Mouse (Mus musculus) neural tube, embryonic 15.5 days (tissue): ENCODE results near the gene Galnt10. TPM values are rescaled to one million over a fixed set of nuclear protein-coding genes. Genes with fewer than 3 reads are reported as not detected.

Experiments used
- ATAC-seq: fragments of 200-750 bp; cut with Nextera tagmentation; 2 replicates; pipeline ENCODE4 v1.8.0; 2017; ENCODE audit warnings: mild to moderate bottlenecking, moderate TSS enrichment, moderate library complexity; ENCODE audit not compliant: low FRiP score
- H3K27ac ChIP-seq: fragments of 300-500 bp; sonication (generic); replicated peaks from 2 replicates; pipeline ENCODE4 v1.5.1; 2015; ENCODE audit warnings: mild to moderate bottlenecking, inconsistent platforms
- H3K27me3 ChIP-seq: fragments of 300-500 bp; sonication (generic); replicated peaks from 2 replicates; pipeline ENCODE4 v1.6.1; 2015; ENCODE audit warnings: inconsistent platforms
- H3K36me3 ChIP-seq: fragments of 300-500 bp; sonication (generic); 2 replicates; pipeline ENCODE4 v1.6.1; 2015; ENCODE audit warnings: inconsistent platforms
- H3K4me1 ChIP-seq: fragments of 300-500 bp; sonication (generic); 2 replicates; pipeline ENCODE4 v1.6.1; 2015; ENCODE audit warnings: inconsistent platforms
- H3K4me2 ChIP-seq: fragments of 300-500 bp; sonication (generic); 2 replicates; pipeline ENCODE4 v1.6.1; 2015; ENCODE audit warnings: inconsistent platforms, mild to moderate bottlenecking, moderate library complexity
- H3K4me3 ChIP-seq: fragments of 300-500 bp; sonication (generic); replicated peaks from 2 replicates; pipeline ENCODE4 v1.5.1; 2015; ENCODE audit warnings: mild to moderate bottlenecking, inconsistent platforms
- H3K9ac ChIP-seq: fragments of 300-500 bp; sonication (generic); replicated peaks from 2 replicates; pipeline ENCODE4 v1.6.1; 2015; ENCODE audit warnings: mild to moderate bottlenecking, inconsistent platforms
- H3K9me3 ChIP-seq: fragments of 300-500 bp; sonication (generic); replicated peaks from 2 replicates; pipeline ENCODE4 v1.6.1; 2016; ENCODE audit warnings: inconsistent platforms
- WGBS: fragments of 180-500 bp; shearing (Covaris S2); methylation state at CpG from one replicate; pipeline ENCODE4 v1.1.7; 2015; ENCODE audit warnings: mixed read lengths; 5-methylcytosine and 5-hydroxymethylcytosine counted together
- polyA plus RNA-seq: library from polyadenylated mRNA; unstranded; fragments of >200 nt; fragmentation: Nextera tagmentation; extraction: Ambion mirVana; gene quantifications from 2 replicates; pipeline ENCODE4 v1.2.1, GENCODE M21; 2015

Galnt10 gene
- polyA plus RNA-seq: 11.7 and 12.7 TPM in 2 replicates

DNA sequence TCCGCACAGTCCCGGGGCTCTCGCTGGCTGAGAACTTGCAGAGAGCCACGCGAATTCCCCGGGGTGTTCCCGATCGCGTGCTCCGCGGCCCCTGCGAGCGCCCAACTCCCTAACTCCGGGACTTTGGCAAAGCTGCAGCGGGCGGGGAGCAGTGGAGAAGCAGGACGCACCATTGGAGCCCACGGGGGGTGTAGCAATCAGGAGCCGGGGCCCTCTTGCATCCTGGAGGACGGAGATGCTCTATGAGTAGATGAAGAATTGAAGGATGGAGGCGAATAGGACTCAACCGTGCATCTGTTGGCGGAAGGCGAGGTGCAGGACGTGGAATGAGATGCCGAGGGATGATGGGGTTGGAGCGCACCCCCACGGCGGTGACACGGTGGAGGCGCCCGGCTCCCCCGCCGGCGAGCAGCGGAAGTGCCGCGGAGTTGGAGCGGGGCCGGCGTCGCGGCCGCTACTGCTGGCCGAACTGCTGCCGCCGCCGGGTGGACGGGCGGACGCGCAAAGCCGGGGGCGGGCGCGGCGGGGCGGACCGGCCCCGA lies at the start of gene Galnt10:
TSS of gene Galnt10 (plus strand) at position 425 of the 542 bp plus-strand sequence.
- peak within 1 kb of the TSS; percentile 97 for H3K4me2 ChIP-seq
- H3K9me3 ChIP-seq: no peaks in the 10 kb centered on the region
- H3K27ac ChIP-seq: peak within 1 kb of the TSS; percentile 89
- H3K4me3 ChIP-seq: peak within 1 kb of the TSS; percentile 76
- H3K4me1 ChIP-seq: peaks cover 46% of the 10 kb centered on the region
- H3K9ac ChIP-seq: peak within 1 kb of the TSS; percentile 77
- WGBS: 0% methylated on average over 49 of the region's 60 CpGs
- ATAC-seq: peak; percentile 91
- H3K27me3 ChIP-seq: no peaks in the 10 kb centered on the region
- no peaks in the 10 kb centered on the region for H3K36me3 ChIP-seq

DNA sequence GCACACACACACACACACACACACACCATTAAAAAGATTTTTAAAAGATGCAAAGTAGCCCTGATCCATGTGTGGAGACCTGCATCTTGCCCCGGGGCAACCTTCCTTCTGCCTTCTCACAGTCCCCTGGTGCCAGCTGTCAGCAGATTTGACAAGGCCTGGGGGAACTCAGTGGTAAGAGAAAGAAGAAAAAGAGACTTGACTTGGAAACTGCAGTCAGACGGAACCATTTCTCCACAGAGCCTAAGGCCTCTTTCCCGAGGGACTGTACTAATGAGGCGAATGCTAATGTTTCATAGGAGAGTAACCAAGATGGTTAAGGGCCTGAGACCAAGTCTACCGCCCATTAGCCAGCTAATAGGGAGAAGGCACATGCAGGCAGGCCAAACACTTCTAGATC lies 49.3 kb upstream of the Galnt10 start:
- 73% methylated on average over 5 of the region's 5 CpGs for WGBS
- H3K27ac ChIP-seq: no peak overlapping the region

DNA sequence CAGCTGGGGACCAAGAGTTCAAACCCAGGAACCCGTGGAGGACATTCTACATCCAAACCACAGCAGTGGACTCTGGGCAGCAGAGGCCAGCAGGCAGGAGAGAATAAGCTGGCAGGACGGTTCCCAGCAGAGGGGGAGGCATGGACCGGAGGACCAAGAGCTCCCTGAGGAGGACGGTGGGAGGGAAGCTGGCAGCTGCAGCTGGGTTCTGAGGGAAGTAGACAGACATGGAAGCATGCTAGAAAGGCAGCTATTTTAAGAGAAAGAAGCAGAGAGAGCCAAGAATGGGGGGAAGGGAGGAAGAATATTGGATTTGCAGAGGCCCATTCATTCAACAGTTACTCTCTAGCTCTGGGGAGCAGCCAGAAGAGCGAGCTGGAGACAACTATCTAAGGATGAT lies 47.1 kb upstream of the Galnt10 start:
- Histone ChIP-seq H3K9ac (no peak overlapping the region), H3K27me3 (no peaks in the 10 kb centered on the region), H3K4me1 (peaks cover 35% of the 10 kb centered on the region), H3K9me3 (no peaks in the 10 kb centered on the region), H3K4me2 (no peak overlapping the region), H3K27ac (no peak overlapping the region; the same call in 1 of the 2 replicates), H3K36me3 (no peaks in the 10 kb centered on the region), H3K4me3 (no peak overlapping the region)
- 41% methylated on average over 5 of the region's 5 CpGs for WGBS
- ATAC-seq: no peak

More for the DNA sequence above, 49.3 kb upstream of the Galnt10 start:
- Histone ChIP-seq H3K9ac (no peak overlapping the region), H3K9me3 (no peaks in the 10 kb centered on the region), H3K27me3 (no peaks in the 10 kb centered on the region), H3K4me1 (peaks cover 28% of the 10 kb centered on the region), H3K36me3 (no peaks in the 10 kb centered on the region), H3K4me2 (no peak overlapping the region), H3K4me3 (no peak overlapping the region)
- ATAC-seq: no peak

DNA sequence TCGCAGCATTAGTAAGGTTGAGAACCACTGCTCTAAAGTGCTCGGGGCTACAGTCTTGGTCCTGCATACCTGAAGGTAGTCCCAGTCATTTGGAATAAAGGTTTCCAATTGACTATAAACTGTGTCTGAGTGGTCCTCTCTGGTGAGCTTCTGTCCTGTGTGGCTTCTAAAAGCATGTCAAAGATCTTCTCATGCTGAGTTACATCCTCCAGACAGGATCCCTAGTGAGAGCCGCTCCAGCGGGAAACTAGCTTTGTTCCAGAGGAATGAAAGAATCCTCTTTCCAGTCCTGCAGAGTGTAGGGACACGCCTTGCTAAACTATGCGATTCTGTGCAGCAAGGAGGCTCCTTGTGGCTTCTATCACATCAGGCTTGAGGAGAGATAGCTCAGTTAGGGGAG lies 45.9 kb upstream of the Galnt10 start:
- no peaks in the 10 kb centered on the region for H3K27me3 ChIP-seq
- no peak for ATAC-seq
- no peaks in the 10 kb centered on the region for H3K36me3 ChIP-seq
- no peak overlapping the region for H3K4me3 ChIP-seq
- H3K9ac ChIP-seq: no peak overlapping the region
- WGBS: 54% methylated on average over 6 of the region's 6 CpGs
- no peak overlapping the region for H3K27ac ChIP-seq
- H3K4me2 ChIP-seq: no peak overlapping the region
- H3K4me1 ChIP-seq: peaks cover 35% of the 10 kb centered on the region
- no peaks in the 10 kb centered on the region for H3K9me3 ChIP-seq

DNA sequence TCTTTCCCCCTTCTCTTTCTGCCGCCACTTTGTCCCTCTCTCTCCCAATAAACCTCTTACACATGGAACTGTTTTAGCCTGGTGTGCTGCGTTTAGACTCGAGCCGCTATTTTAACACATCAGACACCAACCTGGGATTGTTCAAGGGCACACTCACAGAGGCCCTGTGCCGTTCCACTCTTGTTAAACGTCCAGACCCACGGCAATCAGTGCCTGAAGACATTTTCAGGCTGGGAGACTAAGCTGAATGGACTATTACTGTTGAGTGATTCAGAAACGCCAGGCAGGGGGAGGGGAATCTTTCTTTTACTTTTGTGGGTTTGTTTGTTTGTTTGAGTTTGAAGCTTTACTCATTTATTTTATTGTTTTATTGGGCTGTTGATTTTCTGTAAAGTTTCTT lies 45.1 kb upstream of the Galnt10 start:
- Histone ChIP-seq H3K27ac (0 out of 2 replicates have a peak overlapping the region, but pooled peaks have one; percentile 41), H3K4me2 (no peak overlapping the region), H3K27me3 (no peaks in the 10 kb centered on the region), H3K4me3 (no peak overlapping the region), H3K4me1 (peaks cover 38% of the 10 kb centered on the region), H3K9ac (no peak overlapping the region), H3K36me3 (no peaks in the 10 kb centered on the region), H3K9me3 (no peaks in the 10 kb centered on the region)
- 13% methylated on average over 8 of the region's 8 CpGs for WGBS
- no peak for ATAC-seq

DNA sequence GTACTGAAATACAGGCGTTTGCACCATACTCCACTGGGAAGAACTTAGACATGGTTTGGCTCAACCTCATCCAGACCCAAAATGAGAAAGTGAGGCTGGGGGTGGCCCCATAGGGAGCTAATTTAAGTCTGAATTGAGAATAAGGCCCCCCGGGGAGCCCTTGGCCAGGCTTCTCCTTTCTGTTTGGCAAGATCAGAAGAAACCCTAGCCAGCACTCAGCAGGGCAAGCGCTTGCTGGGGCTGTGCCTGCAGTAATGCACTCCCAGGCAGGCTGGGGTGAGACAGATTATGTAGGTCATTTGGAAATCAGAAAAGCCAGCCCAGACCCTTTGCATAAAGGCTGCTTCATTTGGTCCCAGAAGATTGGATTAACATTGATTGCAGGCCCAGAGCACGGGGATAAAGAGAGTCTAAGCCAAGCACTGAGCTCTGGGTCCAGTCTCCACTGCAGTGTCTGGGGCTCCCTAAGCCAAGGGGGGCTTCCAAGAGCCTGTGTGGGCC lies 44.6 kb upstream of the Galnt10 start:
- Histone ChIP-seq H3K4me2 (no peak overlapping the region), H3K27me3 (no peaks in the 10 kb centered on the region), H3K9ac (no peak overlapping the region)

DNA sequence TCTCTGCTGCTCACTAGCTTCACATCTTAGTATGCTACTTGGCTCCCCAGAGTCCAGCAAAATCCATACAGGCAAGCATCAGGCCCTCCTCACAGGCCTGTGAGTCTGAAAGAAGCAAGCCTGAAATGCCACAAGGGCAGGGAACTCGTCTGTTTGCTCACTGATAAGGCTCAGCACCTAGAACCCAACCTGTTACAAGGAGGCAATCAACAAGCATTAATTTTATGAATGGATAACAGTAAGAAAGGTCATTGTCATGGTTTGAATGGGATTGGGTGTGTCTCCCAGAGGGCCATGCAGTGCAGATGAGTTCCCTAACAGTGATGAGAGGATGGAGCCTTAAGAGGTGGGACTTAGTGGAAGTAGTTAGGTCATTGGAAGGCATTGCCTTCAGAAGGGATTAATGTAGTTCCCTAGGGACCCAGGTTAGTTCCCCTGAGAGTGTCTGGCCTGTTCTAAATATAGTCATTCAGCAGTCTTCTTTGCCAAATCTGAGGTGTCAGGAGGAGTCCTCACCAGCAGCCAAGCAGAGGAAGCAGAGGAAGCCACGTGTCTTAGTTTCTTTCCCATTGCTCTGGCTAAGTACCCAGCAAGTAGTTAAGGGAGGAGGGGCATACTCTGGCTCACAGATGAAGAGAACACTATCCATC lies 43.3 kb upstream of the Galnt10 start:
- no peak overlapping the region for H3K9ac ChIP-seq
- H3K36me3 ChIP-seq: no peaks in the 10 kb centered on the region
- WGBS: 77% methylated on average over 2 of the region's 2 CpGs
- H3K27me3 ChIP-seq: no peaks in the 10 kb centered on the region
- no peak for ATAC-seq
- no peak overlapping the region for H3K4me2 ChIP-seq
- H3K4me3 ChIP-seq: no peak overlapping the region
- no peak overlapping the region for H3K27ac ChIP-seq
- peaks cover 45% of the 10 kb centered on the region for H3K4me1 ChIP-seq
- no peaks in the 10 kb centered on the region for H3K9me3 ChIP-seq

More for the DNA sequence above, 44.6 kb upstream of the Galnt10 start:
- WGBS: 9% methylated on average over 4 of the region's 4 CpGs
- peak; percentile 84 for ATAC-seq
- peak overlapping the region; percentile 58 for H3K27ac ChIP-seq
- no peaks in the 10 kb centered on the region for H3K9me3 ChIP-seq
- no peak overlapping the region for H3K4me3 ChIP-seq
- peaks cover 43% of the 10 kb centered on the region for H3K4me1 ChIP-seq
- H3K36me3 ChIP-seq: no peaks in the 10 kb centered on the region

DNA sequence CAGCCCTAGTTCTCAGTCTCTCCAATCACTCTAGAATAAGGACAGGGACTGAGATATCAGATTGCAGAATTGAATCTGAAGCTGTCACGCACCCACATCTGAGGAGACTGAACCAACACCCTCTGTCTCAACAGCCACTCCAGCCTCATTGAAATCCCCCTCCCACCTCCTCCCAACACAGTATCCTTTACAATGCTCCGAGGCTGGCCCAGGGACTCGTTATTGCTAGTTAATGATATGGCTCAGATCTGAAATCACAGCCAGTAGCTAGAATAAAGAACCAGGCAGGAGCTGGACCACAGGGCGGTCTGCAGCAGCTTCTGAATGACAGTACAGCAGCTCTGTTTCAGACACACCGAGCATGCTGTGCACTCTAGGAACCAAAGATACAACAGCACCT lies 40.2 kb upstream of the Galnt10 start:
- no peak overlapping the region for H3K27ac ChIP-seq
- no peaks in the 10 kb centered on the region for H3K36me3 ChIP-seq
- no peak overlapping the region for H3K9ac ChIP-seq
- no peak for ATAC-seq
- H3K4me3 ChIP-seq: no peak overlapping the region
- peaks cover 25% of the 10 kb centered on the region for H3K4me1 ChIP-seq
- no peaks in the 10 kb centered on the region for H3K27me3 ChIP-seq
- WGBS: 40% methylated on average over 5 of the region's 5 CpGs
- H3K4me2 ChIP-seq: no peak overlapping the region
- no peaks in the 10 kb centered on the region for H3K9me3 ChIP-seq

DNA sequence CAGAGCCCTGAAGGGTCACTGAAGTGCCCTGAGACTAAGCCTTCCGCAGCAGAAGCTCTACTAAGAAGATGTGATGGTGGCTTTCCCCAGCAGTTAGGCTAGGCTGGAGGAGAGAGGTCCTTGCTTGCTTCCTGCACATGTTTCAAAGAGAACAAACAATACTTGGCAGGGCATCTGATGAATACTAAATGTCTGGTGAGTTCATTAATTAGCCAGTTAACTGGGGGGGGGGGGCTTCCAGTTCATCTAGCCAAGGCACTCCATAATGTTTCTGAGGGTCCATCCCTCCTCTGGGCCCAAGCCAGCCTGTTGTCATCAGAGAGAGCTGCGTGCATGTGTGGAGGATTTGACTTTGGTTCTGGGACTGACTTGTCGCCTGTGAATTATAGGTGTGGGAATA lies 39.6 kb upstream of the Galnt10 start:
- no peak overlapping the region for H3K27ac ChIP-seq
- ATAC-seq: no peak
- WGBS: 77% methylated on average over 3 of the region's 3 CpGs
- H3K9ac ChIP-seq: no peak overlapping the region
- no peaks in the 10 kb centered on the region for H3K27me3 ChIP-seq
- no peaks in the 10 kb centered on the region for H3K36me3 ChIP-seq
- no peaks in the 10 kb centered on the region for H3K9me3 ChIP-seq
- no peak overlapping the region for H3K4me3 ChIP-seq
- H3K4me2 ChIP-seq: no peak overlapping the region
- H3K4me1 ChIP-seq: peaks cover 20% of the 10 kb centered on the region

DNA sequence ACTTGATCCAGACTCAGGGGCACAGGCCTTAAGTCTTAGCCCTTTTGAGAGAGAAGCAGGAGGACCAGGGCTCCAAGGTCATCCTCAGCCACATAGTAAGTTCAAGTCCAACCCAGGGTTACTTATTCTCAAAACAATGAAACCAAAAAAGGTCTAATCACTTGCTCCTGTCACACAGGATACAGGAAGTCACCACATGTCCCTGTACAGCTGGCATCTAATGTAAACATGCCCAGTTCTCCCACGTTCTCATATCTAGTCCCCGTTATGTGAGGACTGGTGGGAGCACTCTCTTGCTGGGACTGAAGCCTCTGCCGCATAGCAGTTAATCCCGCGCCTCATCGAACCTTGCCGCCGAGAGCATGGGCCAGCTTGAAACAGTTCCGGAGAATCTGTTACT lies 30.7 kb upstream of the Galnt10 start:
- H3K27ac ChIP-seq: no peak overlapping the region
- ATAC-seq: no peak
- no peaks in the 10 kb centered on the region for H3K9me3 ChIP-seq
- no peak overlapping the region for H3K4me2 ChIP-seq
- H3K9ac ChIP-seq: no peak overlapping the region
- H3K36me3 ChIP-seq: no peaks in the 10 kb centered on the region
- 68% methylated on average over 9 of the region's 9 CpGs for WGBS
- no peaks in the 10 kb centered on the region for H3K27me3 ChIP-seq
- H3K4me3 ChIP-seq: no peak overlapping the region
- H3K4me1 ChIP-seq: peaks cover 15% of the 10 kb centered on the region; the same call in 1 of the 2 replicates

DNA sequence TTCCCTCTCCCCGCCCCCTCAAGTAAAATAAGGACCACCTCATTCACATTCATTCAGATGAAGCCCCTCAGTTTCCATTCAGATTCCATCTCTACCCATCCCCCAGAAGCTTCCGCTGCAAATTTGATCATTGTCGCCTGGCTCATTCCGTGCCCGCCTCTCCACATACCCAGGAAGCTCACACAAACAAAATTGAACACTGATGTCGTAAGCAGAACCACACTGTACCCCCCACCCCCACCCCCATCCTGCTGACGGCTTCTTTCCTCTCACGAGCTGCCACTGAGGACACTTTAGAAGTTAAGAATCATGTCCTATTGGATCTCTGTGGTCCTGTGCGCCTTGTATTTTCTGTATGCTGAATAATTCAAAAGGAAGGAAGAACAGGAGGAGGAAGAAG lies 30.0 kb upstream of the Galnt10 start:
- peaks cover 15% of the 10 kb centered on the region; the same call in 1 of the 2 replicates for H3K4me1 ChIP-seq
- no peaks in the 10 kb centered on the region for H3K9me3 ChIP-seq
- no peaks in the 10 kb centered on the region for H3K27me3 ChIP-seq
- no peak for ATAC-seq
- no peak overlapping the region for H3K9ac ChIP-seq
- WGBS: 65% methylated on average over 9 of the region's 9 CpGs
- H3K4me2 ChIP-seq: no peak overlapping the region
- H3K36me3 ChIP-seq: no peaks in the 10 kb centered on the region
- H3K4me3 ChIP-seq: no peak overlapping the region
- no peak overlapping the region for H3K27ac ChIP-seq

DNA sequence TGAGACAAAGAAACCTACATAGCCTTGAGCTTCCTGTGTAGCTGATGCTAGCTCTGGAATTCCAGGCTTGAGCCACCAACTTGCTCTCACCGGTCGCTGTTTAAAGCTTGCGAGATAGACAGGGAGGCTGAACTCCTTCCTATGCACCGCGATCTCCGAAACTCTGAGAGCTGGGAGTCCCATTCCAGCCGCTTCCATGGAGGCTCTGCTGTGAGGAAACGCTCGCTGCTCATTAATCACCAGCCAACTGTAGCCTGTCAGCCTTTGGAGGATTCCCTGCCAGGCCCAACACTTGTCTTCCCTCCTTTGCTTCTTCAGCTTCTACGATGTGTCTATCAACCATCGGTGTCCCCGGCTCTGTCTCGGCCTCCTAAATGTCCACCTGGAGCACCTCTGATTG lies 29.4 kb upstream of the Galnt10 start:
- no peak overlapping the region for H3K4me2 ChIP-seq
- WGBS: 58% methylated on average over 13 of the region's 13 CpGs
- ATAC-seq: no peak

More for the DNA sequence above, 29.4 kb upstream of the Galnt10 start:
- Histone ChIP-seq H3K4me1 (peaks cover 15% of the 10 kb centered on the region; the same call in 1 of the 2 replicates), H3K27ac (no peak overlapping the region), H3K36me3 (no peaks in the 10 kb centered on the region), H3K4me3 (no peak overlapping the region), H3K27me3 (no peaks in the 10 kb centered on the region), H3K9me3 (no peaks in the 10 kb centered on the region), H3K9ac (no peak overlapping the region)
